Mouse (Mus musculus): ENCODE measurements around the gene Tbc1d9.

Tbc1d9 gene

GRCm38 (mm10) chr8:83165235-83165930 is at the start of gene Tbc1d9:
TSS of gene Tbc1d9 (plus strand) at chr8:83165352.
- DNase-seq (ENCODE audit: low spot score in 2 of 2), result peak; percentile 67 to 75

GRCm38 (mm10) chr8:83135086-83135485 is 30.1 kb upstream of the Tbc1d9 start:
- no peak for DNase-seq (ENCODE audit: low spot score in 2 of 2)

- DNase-seq (ENCODE audit: low spot score in 2 of 2), result no peak
These were observed 25.1 kb upstream of the Tbc1d9 start for GRCm38 (mm10) chr8:83140068-83140467.

- DNase-seq (ENCODE audit: low spot score in 2 of 2), result no peak
These were observed 24.4 kb upstream of the Tbc1d9 start for GRCm38 (mm10) chr8:83140701-83141111.

GRCm38 (mm10) chr8:83141358-83141757 is 23.8 kb upstream of the Tbc1d9 start:
- no peak for DNase-seq (ENCODE audit: low spot score in 2 of 2)

- no peak for DNase-seq (ENCODE audit: low spot score in 2 of 2)
These were observed 20.6 kb upstream of the Tbc1d9 start for GRCm38 (mm10) chr8:83144601-83145000.

- no peak for DNase-seq (ENCODE audit: low spot score in 2 of 2)
These were observed 19.7 kb upstream of the Tbc1d9 start for GRCm38 (mm10) chr8:83145421-83145820.

GRCm38 (mm10) chr8:83149124-83149523 is 16.0 kb upstream of the Tbc1d9 start:
- DNase-seq (ENCODE audit: low spot score in 2 of 2), result no peak

- DNase-seq (ENCODE audit: low spot score in 2 of 2), result no peak
These were observed 13.1 kb upstream of the Tbc1d9 start for GRCm38 (mm10) chr8:83152055-83152454.

GRCm38 (mm10) chr8:83152470-83152869 is 12.7 kb upstream of the Tbc1d9 start:
- DNase-seq (ENCODE audit: low spot score in 2 of 2), result no peak

- DNase-seq (ENCODE audit: low spot score in 2 of 2), result no peak
These were observed 10.0 kb upstream of the Tbc1d9 start for GRCm38 (mm10) chr8:83155110-83155509.

GRCm38 (mm10) chr8:83158971-83159370 is 6.2 kb upstream of the Tbc1d9 start:
- DNase-seq (ENCODE audit: low spot score in 2 of 2), result no peak

GRCm38 (mm10) chr8:83159615-83160014 is 5.5 kb upstream of the Tbc1d9 start:
- DNase-seq (ENCODE audit: low spot score in 2 of 2), result no peak

GRCm38 (mm10) chr8:83160613-83161012 is 4.5 kb upstream of the Tbc1d9 start:
- DNase-seq (ENCODE audit: low spot score in 2 of 2), result no peak

- peak in 1 of 2 experiments; percentile 47 for DNase-seq (ENCODE audit: low spot score in 2 of 2)
These were observed 1.0 kb downstream of the Tbc1d9 start, which contains the start of gene Gm10645 for GRCm38 (mm10) chr8:83165931-83166867. TSS of gene Gm10645 (minus strand) at chr8:83166170.

GRCm38 (mm10) chr8:83167932-83168331 is 2.8 kb downstream of the Tbc1d9 start:
- no peak for DNase-seq (ENCODE audit: low spot score in 2 of 2)

- no peak for DNase-seq (ENCODE audit: low spot score in 2 of 2)
These were observed 4.0 kb downstream of the Tbc1d9 start for GRCm38 (mm10) chr8:83169127-83169526.

- DNase-seq (ENCODE audit: low spot score in 2 of 2), result no peak
These were observed 4.6 kb downstream of the Tbc1d9 start for GRCm38 (mm10) chr8:83169709-83170108.

- DNase-seq (ENCODE audit: low spot score in 2 of 2), result no peak
These were observed 5.7 kb downstream of the Tbc1d9 start for GRCm38 (mm10) chr8:83170894-83171293.

GRCm38 (mm10) chr8:83175680-83176079 is 10.5 kb downstream of the Tbc1d9 start:
- DNase-seq (ENCODE audit: low spot score in 2 of 2), result no peak

- no peak for DNase-seq (ENCODE audit: low spot score in 2 of 2)
These were observed 11.6 kb downstream of the Tbc1d9 start for GRCm38 (mm10) chr8:83176785-83177184.

GRCm38 (mm10) chr8:83177317-83178195 is 12.4 kb downstream of the Tbc1d9 start:
- no peak for DNase-seq (ENCODE audit: low spot score in 2 of 2)

All from urinary bladder, postnatal 36 days (tissue).